Mouse (Mus musculus) forebrain, embryonic 10.5 days (tissue): ENCODE data around the gene Cobl. TPM values are rescaled to one million over a fixed set of nuclear protein-coding genes. Genes with fewer than 3 reads are reported as not detected.

Source experiments
- DNase-seq: peaks from one replicate; pipeline ENCODE4 v3.0.0-alpha.2; 2017; ENCODE audit warnings: low spot score; ENCODE audit errors: extremely low spot score
- H3K27ac ChIP-seq: fragments of 300-500 bp; sonication (generic); 2 replicates; pipeline ENCODE4 v1.5.1; 2016; ENCODE audit warnings: mild to moderate bottlenecking
- H3K27me3 ChIP-seq: fragments of 300-500 bp; sonication (generic); 2 replicates; pipeline ENCODE4 v1.6.1; 2016; ENCODE audit warnings: mild to moderate bottlenecking; ENCODE audit not compliant: poor library complexity, severe bottlenecking
- H3K36me3 ChIP-seq: fragments of 300-500 bp; sonication (generic); replicated peaks from 2 replicates; pipeline ENCODE4 v1.6.1; 2016; ENCODE audit warnings: mild to moderate bottlenecking, moderate library complexity
- H3K4me1 ChIP-seq: fragments of 300-500 bp; sonication (generic); 2 replicates; pipeline ENCODE4 v1.6.1; 2016
- H3K4me3 ChIP-seq: fragments of 300-500 bp; sonication (generic); 2 replicates; pipeline ENCODE4 v1.5.1; 2016; ENCODE audit warnings: mild to moderate bottlenecking, moderate library complexity
- H3K9me3 ChIP-seq: fragments of 300-500 bp; sonication (generic); 2 replicates; pipeline ENCODE4 v1.6.1; 2016; ENCODE audit warnings: mild to moderate bottlenecking, moderate library complexity
- WGBS: fragments of 180-500 bp; shearing (Covaris S2); methylation state at CpG from one replicate; pipeline ENCODE4 v1.1.7; 2016; 5-methylcytosine and 5-hydroxymethylcytosine counted together
- polyA plus RNA-seq: library from polyadenylated mRNA; unstranded; fragments of >200 nt; fragmentation: Nextera tagmentation; extraction: Ambion mirVana; gene quantifications from 2 replicates; pipeline ENCODE4 v1.2.1, GENCODE M21; 2016

Gene Cobl
- polyA plus RNA-seq, 1 experiment from 2014 or later: 2.2 TPM

DNA sequence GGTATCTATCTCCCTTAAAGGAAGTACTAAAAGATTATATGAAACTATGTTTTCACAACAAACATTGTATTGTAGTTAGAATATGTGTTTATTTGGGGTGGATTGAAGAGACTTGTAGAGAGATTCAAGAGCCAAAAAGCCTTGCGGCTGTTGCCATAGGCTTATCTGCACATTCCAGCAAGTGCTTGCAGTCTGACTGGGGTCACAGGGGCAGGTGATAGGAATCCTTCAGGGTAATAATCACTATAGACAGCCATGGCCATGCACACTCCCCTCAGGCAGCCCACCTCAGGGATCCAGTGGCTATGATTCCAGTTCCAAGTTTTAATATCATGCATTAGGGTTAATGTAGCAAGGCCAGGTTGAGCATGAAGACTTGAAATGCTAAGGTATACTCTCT lies 249.2 kb downstream of the Cobl start:
- Histone ChIP-seq H3K4me3 (no peak overlapping the region), H3K27ac (no peak overlapping the region), H3K36me3 (no peaks in the 10 kb centered on the region), H3K9me3 (no peaks in the 10 kb centered on the region), H3K27me3 (no peaks in the 10 kb centered on the region; the same call in 1 of the 2 replicates), H3K4me1 (no peaks in the 10 kb centered on the region)
- DNase-seq: no peak
- 94% methylated on average over 1 of the region's 1 CpGs for WGBS

DNA sequence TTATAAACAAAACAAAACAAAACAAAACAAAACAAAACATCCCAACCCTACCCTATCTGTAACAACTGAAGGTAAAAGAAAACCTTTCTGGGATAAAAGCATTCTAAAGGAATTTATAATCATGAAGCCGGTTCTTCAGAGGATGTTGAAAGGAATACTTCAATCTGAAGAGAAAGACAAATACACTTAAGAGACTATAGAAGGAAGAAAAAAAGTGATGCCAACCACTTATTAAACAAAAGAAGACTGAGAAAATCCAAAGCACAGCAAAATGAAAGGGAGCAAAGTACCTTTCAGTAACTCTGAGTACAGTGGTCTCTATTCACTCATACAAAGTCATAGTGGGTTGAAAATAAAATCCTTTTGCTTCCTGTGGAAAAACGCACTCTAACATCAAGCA lies 256.2 kb downstream of the Cobl start:
- 84% methylated on average over 2 of the region's 2 CpGs for WGBS
- H3K4me3 ChIP-seq: no peak overlapping the region
- no peaks in the 10 kb centered on the region for H3K4me1 ChIP-seq
- DNase-seq: no peak
- no peaks in the 10 kb centered on the region for H3K9me3 ChIP-seq
- H3K36me3 ChIP-seq: no peaks in the 10 kb centered on the region
- no peak overlapping the region for H3K27ac ChIP-seq
- H3K27me3 ChIP-seq: no peaks in the 10 kb centered on the region

DNA sequence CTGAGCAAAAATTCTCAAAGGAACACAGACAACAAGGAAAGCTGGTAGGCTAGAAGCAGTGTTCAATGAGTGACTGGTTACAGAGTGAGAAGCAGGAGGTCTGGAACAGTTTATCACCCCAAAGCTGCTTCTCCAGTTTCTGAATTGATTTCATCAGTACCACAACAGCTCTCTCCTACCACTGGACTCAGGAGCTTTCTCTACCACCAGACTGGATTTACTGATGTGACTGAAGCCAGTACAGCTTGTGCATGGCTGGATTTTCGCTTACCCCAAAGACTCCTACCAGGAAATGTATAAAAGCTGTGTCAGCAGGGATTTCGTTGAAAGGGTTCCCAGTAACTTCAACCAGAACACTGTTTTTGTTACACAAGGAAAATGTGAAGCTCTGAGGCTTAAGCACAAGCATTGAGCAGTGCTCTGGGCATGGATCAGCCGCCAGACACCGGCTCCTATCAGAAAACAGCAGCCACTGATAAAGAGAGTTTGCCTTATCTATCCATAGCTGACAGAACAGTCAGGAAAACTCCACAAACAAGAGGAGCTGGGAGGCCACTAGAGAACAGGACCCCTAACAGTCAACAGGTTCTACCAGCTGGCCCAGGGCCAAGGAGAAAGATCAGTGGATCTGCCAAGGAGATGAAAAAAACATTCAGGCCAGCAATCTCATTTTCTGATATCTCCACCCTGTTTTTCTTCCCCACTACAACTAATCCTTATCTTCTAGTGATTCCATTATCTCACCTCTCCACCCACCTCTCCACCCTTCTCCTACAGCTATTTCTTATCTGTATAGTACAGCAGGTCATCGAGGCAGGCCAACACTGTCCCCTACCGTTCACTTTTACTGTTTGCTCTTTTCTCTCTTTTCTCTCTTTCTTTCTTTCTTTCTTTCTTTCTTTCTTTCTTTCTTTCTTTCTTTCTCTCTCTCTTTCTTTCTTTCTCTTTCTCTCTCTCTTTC lies 259.3 kb downstream of the Cobl start:
- Histone ChIP-seq H3K36me3 (no peaks in the 10 kb centered on the region), H3K4me3 (no peak overlapping the region), H3K27ac (no peak overlapping the region), H3K9me3 (no peaks in the 10 kb centered on the region), H3K4me1 (no peaks in the 10 kb centered on the region), H3K27me3 (no peaks in the 10 kb centered on the region)
- 73% methylated on average over 6 of the region's 6 CpGs for WGBS
- DNase-seq: no peak

DNA sequence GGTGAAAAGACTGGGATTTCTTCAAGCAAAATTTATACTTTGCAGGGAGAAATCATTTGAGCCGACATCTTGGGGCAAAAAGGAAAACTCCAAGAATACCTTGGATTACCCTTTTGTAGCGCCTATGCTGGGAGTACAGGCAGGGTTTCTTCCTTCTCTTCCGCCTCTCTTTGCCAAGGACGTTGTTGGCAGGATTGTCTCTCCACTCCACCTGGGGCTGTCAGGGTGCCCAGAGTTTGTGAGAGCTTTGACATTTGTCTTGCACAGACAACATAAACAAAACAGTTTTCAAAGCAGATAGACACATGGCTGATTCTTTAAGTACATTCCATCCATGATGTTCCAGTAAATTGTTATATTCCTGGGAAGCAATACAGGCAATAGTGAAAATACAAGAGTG lies 265.3 kb downstream of the Cobl start:
- DNase-seq: no peak
- H3K4me1 ChIP-seq: no peaks in the 10 kb centered on the region
- no peaks in the 10 kb centered on the region for H3K36me3 ChIP-seq
- WGBS: 87% methylated on average over 4 of the region's 4 CpGs
- H3K27ac ChIP-seq: no peak overlapping the region
- H3K9me3 ChIP-seq: no peaks in the 10 kb centered on the region
- no peaks in the 10 kb centered on the region for H3K27me3 ChIP-seq
- H3K4me3 ChIP-seq: no peak overlapping the region

DNA sequence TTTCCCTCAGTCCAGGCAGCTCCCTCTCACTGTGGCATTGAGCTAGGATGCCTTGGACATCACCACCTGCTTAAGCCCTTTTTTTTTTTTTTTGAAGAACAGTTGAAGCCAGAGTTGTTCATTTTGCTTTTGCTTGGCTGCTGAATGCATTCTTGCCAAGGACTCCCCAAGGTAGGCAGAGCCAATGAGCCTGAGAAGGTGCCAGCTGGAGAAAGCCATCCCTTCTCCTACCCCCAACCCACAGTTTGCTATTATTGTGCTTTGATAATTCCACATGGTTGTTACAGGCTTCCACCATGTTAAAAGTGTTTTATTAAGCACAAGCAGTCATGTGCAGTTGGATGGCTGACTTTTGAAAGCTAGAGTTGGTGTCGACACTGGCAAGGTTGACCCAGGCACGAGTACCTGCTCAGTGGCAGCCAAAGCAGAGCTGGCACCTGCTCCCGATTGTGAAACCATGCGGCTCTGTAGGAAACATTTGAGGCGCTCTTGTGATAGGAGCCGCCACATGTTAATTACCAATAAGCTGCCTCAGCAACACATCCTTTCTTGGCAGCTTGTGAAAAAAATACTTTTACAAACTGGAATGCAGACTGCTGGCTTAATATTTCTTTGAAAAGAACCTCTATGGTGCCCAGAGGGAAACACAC lies 265.9 kb downstream of the Cobl start:
- Histone ChIP-seq H3K4me3 (no peak overlapping the region), H3K27me3 (no peaks in the 10 kb centered on the region), H3K27ac (no peak overlapping the region), H3K4me1 (no peaks in the 10 kb centered on the region), H3K9me3 (no peaks in the 10 kb centered on the region), H3K36me3 (no peaks in the 10 kb centered on the region)
- no peak for DNase-seq
- WGBS: 87% methylated on average over 6 of the region's 6 CpGs

DNA sequence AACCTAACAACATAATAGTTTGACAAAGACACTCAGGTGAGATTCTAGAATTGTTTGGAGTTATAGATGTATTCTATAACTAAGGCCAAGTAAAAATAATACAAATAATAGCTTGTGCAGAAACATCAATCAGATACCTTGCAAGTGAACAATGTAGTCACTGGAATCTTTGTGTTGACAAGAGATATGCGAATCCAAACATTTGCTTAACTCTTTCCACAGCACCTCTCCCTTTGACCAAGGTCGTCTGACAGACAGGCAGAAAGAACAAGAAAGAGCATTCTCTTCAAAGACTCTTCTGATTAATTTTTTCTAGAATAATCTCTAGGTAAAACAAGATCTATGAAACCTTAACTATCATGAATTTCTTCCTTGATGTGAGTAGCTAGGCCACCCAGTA lies 266.7 kb downstream of the Cobl start:
- H3K4me1 ChIP-seq: no peaks in the 10 kb centered on the region
- no peak overlapping the region for H3K27ac ChIP-seq
- no peaks in the 10 kb centered on the region for H3K36me3 ChIP-seq
- no peak overlapping the region for H3K4me3 ChIP-seq
- DNase-seq: no peak
- no peaks in the 10 kb centered on the region for H3K27me3 ChIP-seq
- no peaks in the 10 kb centered on the region for H3K9me3 ChIP-seq
- 83% methylated on average over 2 of the region's 2 CpGs for WGBS

DNA sequence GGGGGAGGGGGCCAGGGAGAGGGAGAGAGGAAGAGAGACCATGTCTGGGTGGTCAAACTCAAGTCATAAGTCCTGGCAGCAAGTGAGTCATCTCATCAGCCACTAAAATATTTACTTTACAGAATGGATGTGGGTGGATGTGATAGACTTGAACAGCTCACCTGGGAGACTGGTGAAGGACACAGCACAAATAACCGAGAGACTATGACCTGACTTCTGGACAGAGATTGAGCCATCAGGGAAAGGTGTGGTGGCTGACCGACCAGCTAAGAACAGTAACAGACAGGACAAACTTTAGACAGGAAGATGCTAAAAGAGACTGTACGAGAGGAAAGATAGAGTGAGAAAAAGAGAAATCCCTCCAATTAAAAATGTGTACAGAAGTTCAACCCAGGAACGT lies 267.2 kb downstream of the Cobl start:
- Histone ChIP-seq H3K4me1 (no peaks in the 10 kb centered on the region), H3K4me3 (no peak overlapping the region), H3K27ac (no peak overlapping the region), H3K36me3 (no peaks in the 10 kb centered on the region), H3K27me3 (no peaks in the 10 kb centered on the region), H3K9me3 (no peaks in the 10 kb centered on the region)
- DNase-seq: no peak
- WGBS: 85% methylated on average over 4 of the region's 4 CpGs

DNA sequence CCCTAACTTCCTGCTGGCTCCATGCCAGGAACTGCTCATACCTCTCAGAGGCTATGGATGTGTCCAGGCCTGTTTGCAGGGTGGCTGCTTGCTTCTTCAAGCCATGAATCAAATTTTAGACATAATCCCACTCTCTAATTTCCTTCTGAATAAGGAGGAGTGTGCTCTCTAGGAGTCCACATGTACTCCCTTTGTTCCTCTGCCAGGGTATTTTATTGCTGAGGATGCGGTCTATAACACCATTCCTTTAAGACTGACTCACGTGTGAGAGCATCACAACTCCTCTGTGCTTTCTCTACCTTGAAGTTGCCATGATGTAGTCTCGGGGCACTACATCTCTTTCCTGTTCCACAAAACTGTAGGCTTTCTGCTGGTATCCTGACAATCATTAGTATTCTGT lies 269.4 kb downstream of the Cobl start:
- no peak overlapping the region for H3K4me3 ChIP-seq
- WGBS: 90% methylated on average over 3 of the region's 3 CpGs
- H3K27me3 ChIP-seq: no peaks in the 10 kb centered on the region

DNA sequence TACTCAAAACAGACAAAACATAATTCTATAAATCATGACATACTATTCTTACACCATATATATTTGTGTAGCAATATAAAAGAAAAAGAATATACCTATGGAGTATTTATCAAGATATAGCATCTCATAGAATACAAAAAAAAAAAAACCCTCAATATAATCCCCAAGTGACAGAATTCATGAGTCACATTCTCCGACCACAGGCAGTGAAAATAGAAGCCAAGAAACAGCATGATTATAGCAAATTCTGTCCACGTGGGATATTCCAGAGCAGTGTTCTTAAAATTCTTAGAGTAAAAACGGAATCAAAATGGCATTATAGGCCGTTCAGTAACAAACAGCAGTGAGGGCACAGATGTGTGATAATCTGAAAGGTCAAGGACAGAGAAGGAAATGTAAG lies 271.4 kb downstream of the Cobl start:
- DNase-seq: no peak
- no peak overlapping the region for H3K27ac ChIP-seq
- H3K36me3 ChIP-seq: no peaks in the 10 kb centered on the region
- peaks cover 6% of the 10 kb centered on the region for H3K4me1 ChIP-seq
- no peaks in the 10 kb centered on the region for H3K9me3 ChIP-seq
- no peak overlapping the region for H3K4me3 ChIP-seq
- no peaks in the 10 kb centered on the region for H3K27me3 ChIP-seq
- WGBS: 86% methylated on average over 4 of the region's 4 CpGs

More for the DNA sequence above, 269.4 kb downstream of the Cobl start:
- H3K36me3 ChIP-seq: no peaks in the 10 kb centered on the region
- H3K9me3 ChIP-seq: no peaks in the 10 kb centered on the region
- no peak overlapping the region for H3K27ac ChIP-seq
- no peak for DNase-seq
- H3K4me1 ChIP-seq: peaks cover 6% of the 10 kb centered on the region

DNA sequence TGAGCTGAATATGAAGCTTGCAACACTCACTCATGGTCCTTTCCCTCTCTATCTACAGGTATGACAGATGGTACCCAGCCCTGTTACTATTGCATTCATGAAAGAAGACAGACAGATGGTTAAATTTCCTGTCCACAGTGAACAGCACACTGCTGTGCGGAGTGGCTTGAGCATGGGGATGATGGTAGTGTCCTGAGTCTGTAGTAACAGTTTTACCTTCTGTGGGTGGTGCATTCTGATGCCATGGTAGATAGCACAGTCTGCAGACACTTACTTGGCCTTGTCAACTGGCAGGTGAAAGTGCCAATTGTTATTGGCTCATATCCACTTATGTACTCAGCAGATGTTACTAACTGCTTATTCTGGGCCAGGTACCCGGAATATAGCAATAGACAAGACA lies 273.4 kb downstream of the Cobl start:
- Histone ChIP-seq H3K4me1 (peaks cover 6% of the 10 kb centered on the region), H3K9me3 (no peaks in the 10 kb centered on the region), H3K27me3 (no peaks in the 10 kb centered on the region), H3K27ac (no peak overlapping the region), H3K4me3 (no peak overlapping the region), H3K36me3 (no peaks in the 10 kb centered on the region)
- DNase-seq: no peak
- 83% methylated on average over 2 of the region's 2 CpGs for WGBS

DNA sequence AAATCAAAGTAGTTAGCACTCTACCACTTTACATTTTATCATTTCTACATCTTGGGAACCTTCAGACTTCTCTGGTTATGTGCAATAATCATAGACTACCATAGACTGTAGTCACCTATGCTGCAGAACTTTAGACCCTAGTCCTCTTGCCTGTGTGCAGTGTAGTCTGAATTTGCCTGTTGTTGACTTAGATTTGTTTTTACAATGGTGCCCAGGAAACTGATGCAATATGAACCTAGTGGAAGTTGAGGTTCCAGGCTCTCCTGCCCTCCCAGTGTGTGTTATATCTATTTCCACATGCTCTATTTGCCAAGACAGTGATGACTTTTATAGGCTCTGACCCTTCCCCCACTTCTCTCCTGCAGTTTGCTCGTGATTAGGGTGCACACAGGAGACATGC lies 274.3 kb downstream of the Cobl start:
- WGBS: 87% methylated on average over 1 of the region's 1 CpGs

More for the DNA sequence above, 274.3 kb downstream of the Cobl start:
- DNase-seq: no peak
- Histone ChIP-seq H3K4me1 (peaks cover 6% of the 10 kb centered on the region), H3K36me3 (no peaks in the 10 kb centered on the region), H3K9me3 (no peaks in the 10 kb centered on the region), H3K4me3 (no peak overlapping the region), H3K27ac (no peak overlapping the region), H3K27me3 (no peaks in the 10 kb centered on the region)
